Mouse (Mus musculus): Measurements from ENCODE around the gene Rhbdl1. TPM values are rescaled to one million over a fixed set of nuclear protein-coding genes. Genes with fewer than 3 reads are reported as not detected.

Rhbdl1 gene
- polyA plus RNA-seq, 1 experiment from 2014 or later: 1.6 TPM

- H3K9ac ChIP-seq: no peak overlapping the region
- H3K4me3 ChIP-seq (replicated peaks): no peak overlapping the region
- WGBS: 91% methylated on average over 7 of the region's 7 CpGs
- H3K4me1 ChIP-seq: peaks cover 62% of the 10 kb centered on the region
- peaks cover 27% of the 10 kb centered on the region for H3K36me3 ChIP-seq
- H3K27ac ChIP-seq: peak overlapping the region; percentile 23
- H3K4me2 ChIP-seq: peak overlapping the region; percentile 81
- no peaks in the 10 kb centered on the region for H3K27me3 ChIP-seq (replicated peaks)
- no peak for ATAC-seq (ENCODE audit: insufficient read depth, low FRiP score, low read depth)
- no peaks in the 10 kb centered on the region for H3K9me3 ChIP-seq
Measured at GRCm38 (mm10) chr17:25835301-25835700, 1.8 kb downstream of the Rhbdl1 start.

- no peak for ATAC-seq (ENCODE audit: insufficient read depth, low FRiP score, low read depth)
- Histone ChIP-seq H3K27ac (no peak overlapping the region), H3K4me3 (replicated peaks) (peak overlapping the region; percentile 89), H3K9me3 (no peaks in the 10 kb centered on the region), H3K36me3 (peaks cover 23% of the 10 kb centered on the region), H3K9ac (peak overlapping the region; percentile 70; the same call in 1 of the 2 replicates), H3K27me3 (replicated peaks) (no peaks in the 10 kb centered on the region), H3K4me2 (peak overlapping the region; percentile 81), H3K4me1 (peaks cover 67% of the 10 kb centered on the region)
- 82% methylated on average over 12 of the region's 12 CpGs for WGBS
Measured at GRCm38 (mm10) chr17:25834595-25835222, 2.4 kb downstream of the Rhbdl1 start.

DNA sequence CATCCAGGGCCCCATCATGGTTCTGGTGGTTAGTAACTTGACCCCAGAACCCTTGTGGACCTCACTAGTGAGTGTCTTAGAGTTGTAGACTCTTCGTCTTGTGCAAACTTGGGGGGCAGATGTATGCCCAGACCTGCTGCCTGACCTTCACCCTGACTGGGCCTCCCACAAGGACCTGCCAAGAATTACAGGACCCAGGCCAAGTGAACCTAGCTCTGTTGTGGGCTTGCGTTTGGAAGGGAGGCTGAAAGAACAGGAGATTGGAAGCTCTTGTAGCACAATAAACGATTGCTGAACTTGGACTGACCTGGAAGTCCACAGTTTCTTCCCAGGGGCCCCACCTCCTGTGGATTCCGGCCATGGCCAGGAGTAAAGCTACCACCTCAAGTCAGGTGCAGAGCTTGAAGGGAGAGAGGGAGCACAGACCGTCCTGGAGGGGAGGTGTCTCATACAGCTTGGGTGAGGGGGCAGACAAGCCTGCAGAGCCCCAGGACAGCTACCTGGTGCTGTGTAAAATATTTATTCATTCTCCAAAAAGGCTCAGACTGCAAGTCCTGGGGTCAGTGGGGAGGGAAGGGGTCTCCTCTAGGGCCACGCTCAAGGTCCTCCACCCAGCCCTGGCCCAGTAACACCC, 3.0 kb downstream of the Rhbdl1 start:
- Histone ChIP-seq H3K27me3 (replicated peaks) (no peaks in the 10 kb centered on the region), H3K9me3 (no peaks in the 10 kb centered on the region), H3K27ac (peak overlapping the region; percentile 97), H3K36me3 (peaks cover 17% of the 10 kb centered on the region), H3K9ac (peak overlapping the region; percentile 70), H3K4me2 (peak overlapping the region; percentile 81), H3K4me3 (replicated peaks) (peak overlapping the region; percentile 89), H3K4me1 (peaks cover 73% of the 10 kb centered on the region)
- WGBS: 15% methylated on average over 6 of the region's 6 CpGs
- no peak for ATAC-seq (ENCODE audit: insufficient read depth, low FRiP score, low read depth)

DNA sequence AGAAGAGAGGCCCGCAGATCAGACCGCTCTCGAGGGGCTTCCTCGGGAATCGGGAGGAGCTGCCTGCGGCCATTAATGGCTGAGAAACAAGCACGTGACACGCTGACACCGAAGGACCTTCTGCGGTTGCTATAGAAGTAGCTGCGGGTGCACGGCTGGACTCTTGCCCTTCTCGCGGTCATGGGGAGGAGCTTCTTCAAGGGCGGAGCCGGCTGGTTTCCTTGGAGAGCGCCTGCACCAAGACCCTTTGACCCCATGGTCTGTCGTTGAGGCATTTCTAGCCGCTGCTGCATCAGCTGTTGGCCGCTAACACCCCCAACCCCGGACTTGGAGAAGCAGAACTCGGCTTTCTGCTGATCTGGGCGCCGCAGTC, 3.8 kb downstream of the Rhbdl1 start, which contains the start of gene Stub1:
Stub1 (minus strand) TSS at position 114 of the 373 bp plus-strand sequence.
- Histone ChIP-seq H3K27ac (peak within 1 kb of the TSS; percentile 97), H3K36me3 (peaks cover 13% of the 10 kb centered on the region), H3K4me1 (peaks cover 74% of the 10 kb centered on the region), H3K4me3 (replicated peaks) (peak within 1 kb of the TSS; percentile 89), H3K27me3 (replicated peaks) (no peaks in the 10 kb centered on the region), H3K9ac (peak within 1 kb of the TSS; percentile 94), H3K9me3 (no peaks in the 10 kb centered on the region), H3K4me2 (peak within 1 kb of the TSS; percentile 95)
- 0% methylated on average over 24 of the region's 24 CpGs for WGBS
- ATAC-seq (ENCODE audit: insufficient read depth, low FRiP score, low read depth): peak; percentile 61

GRCm38 (mm10) chr17:25832436-25833290, 4.4 kb downstream of the Rhbdl1 start:
- peak; percentile 89 for ATAC-seq (ENCODE audit: insufficient read depth, low FRiP score, low read depth)
- peaks cover 78% of the 10 kb centered on the region for H3K4me1 ChIP-seq
- H3K27ac ChIP-seq: peak overlapping the region; percentile 97
- H3K27me3 ChIP-seq (replicated peaks): no peaks in the 10 kb centered on the region
- under 1% methylated on average over 77 of the region's 77 CpGs for WGBS
- H3K9ac ChIP-seq: peak overlapping the region; percentile 94
- peak overlapping the region; percentile 89 for H3K4me3 ChIP-seq (replicated peaks)
- H3K4me2 ChIP-seq: peak overlapping the region; percentile 95
- no peaks in the 10 kb centered on the region for H3K9me3 ChIP-seq
- H3K36me3 ChIP-seq: peaks cover 14% of the 10 kb centered on the region

DNA sequence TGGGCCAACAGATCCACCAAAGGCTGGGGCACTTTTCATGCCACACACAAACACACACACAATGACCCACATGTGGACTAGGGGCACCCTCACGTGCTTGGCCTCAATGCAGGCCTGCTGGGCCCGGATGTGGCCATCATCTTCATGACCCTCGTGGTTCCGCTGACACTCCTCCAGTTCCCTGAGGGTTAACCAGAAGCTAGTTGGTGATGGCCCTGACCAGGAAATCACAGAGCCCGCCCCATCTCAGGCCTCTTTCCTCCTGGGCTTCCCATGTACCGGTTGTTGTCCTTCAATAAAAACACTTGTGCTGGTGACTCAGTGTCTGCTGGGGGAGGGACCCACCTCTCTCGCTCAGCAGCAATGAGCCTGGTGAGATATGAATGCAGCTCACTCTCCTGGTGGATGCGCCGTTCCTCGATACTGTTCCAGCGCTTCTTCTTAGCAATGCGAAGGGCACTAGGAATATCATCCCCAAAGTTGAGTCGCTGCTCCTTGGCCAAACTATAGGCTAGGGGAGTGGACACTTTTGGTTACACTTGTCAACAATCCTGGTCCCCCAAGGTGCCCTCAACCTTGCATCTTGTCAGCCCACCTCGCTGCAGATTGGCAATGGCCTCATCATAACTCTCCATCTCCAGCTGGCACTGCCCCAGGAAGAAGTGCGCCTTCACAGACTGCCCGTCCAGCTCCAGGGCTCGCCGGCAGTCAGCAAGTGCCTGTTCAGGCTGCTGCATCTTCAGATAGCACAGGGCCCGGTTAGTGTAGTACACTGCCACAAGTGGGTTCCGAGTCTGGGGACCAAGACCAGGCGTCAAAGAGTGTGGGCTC, 5.4 kb downstream of the Rhbdl1 start:
- WGBS: 49% methylated on average over 21 of the region's 21 CpGs
- peak overlapping the region; percentile 94 for H3K9ac ChIP-seq
- H3K9me3 ChIP-seq: no peaks in the 10 kb centered on the region
- no peak for ATAC-seq (ENCODE audit: insufficient read depth, low FRiP score, low read depth)
- peak overlapping the region; percentile 97 for H3K27ac ChIP-seq
- H3K4me2 ChIP-seq: peak overlapping the region; percentile 95
- no peaks in the 10 kb centered on the region for H3K27me3 ChIP-seq (replicated peaks)
- H3K4me1 ChIP-seq: peaks cover 71% of the 10 kb centered on the region
- peaks cover 19% of the 10 kb centered on the region for H3K36me3 ChIP-seq
- peak overlapping the region; percentile 89 for H3K4me3 ChIP-seq (replicated peaks)

DNA sequence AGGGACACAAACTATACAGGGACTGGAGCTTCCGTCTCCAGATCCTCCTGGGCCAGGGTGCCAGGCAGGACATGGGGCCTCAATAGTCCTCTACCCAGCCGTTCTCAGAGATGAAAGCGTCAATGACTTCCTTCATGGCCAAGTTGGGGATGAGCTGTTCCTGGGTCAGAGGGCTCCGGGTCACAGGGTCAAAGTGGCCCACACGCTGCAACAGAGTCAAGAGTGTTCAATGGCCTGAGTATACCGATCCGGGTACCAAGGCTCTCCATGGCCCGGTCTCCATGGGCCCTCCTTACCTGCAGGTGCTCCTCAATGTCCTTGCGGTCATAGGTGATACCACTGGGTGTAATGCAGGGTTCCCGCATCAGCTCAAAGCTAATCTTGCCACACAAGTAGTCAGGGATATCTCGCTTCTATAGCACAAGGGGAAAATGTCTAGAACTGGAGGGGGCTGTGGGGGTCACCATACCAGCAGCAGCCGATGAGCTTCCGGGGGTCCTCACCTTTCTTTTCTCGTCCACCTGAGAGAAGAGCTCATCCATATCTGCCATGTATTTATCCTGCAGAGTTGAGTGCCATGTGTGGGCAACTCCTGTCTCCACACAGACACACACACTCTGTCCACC, 6.2 kb downstream of the Rhbdl1 start:
- no peak for ATAC-seq (ENCODE audit: insufficient read depth, low FRiP score, low read depth)
- Histone ChIP-seq H3K9me3 (no peaks in the 10 kb centered on the region), H3K9ac (no peak overlapping the region)

GRCm38 (mm10) chr17:25830200-25830753, 6.8 kb downstream of the Rhbdl1 start:
- ATAC-seq (ENCODE audit: insufficient read depth, low FRiP score, low read depth): no peak
- no peak overlapping the region for H3K9ac ChIP-seq
- peaks cover 19% of the 10 kb centered on the region for H3K36me3 ChIP-seq
- peak overlapping the region; percentile 89; the same call in 1 of the 2 replicates for H3K4me3 ChIP-seq (replicated peaks)
- H3K27ac ChIP-seq: peak overlapping the region; percentile 91; the same call in 1 of the 2 replicates
- H3K4me1 ChIP-seq: peaks cover 61% of the 10 kb centered on the region
- peak overlapping the region; percentile 95 for H3K4me2 ChIP-seq
- no peaks in the 10 kb centered on the region for H3K9me3 ChIP-seq
- WGBS: 80% methylated on average over 4 of the region's 4 CpGs
- no peaks in the 10 kb centered on the region for H3K27me3 ChIP-seq (replicated peaks)

More for the DNA sequence above, 6.2 kb downstream of the Rhbdl1 start:
- Histone ChIP-seq H3K4me3 (replicated peaks) (peak overlapping the region; percentile 89; the same call in 1 of the 2 replicates), H3K27me3 (replicated peaks) (no peaks in the 10 kb centered on the region), H3K27ac (no peak overlapping the region), H3K4me1 (peaks cover 64% of the 10 kb centered on the region), H3K4me2 (peak overlapping the region; percentile 95; the same call in 1 of the 2 replicates), H3K36me3 (peaks cover 19% of the 10 kb centered on the region)
- 83% methylated on average over 14 of the region's 14 CpGs for WGBS

DNA sequence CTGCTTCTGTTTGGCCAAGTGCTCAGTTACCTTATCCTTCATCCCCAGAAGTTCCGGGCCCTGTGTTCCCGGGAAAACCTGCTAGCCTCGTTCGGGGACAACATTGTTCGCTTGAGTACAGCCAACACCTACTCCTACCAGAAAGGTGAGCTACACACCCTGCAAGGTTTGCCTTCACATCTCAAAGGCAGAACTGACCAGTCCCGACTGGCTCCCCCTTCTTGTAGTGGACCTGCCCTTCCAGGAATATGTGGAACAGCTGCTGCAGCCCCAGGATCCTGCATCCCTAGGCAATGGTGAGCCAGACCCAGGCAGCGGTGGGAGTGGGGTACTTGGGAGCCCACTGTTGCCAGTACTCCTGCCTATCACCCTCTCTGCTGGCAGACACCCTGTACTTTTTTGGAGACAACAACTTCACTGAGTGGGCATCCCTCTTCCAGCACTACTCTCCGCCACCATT, 7.5 kb downstream of the Rhbdl1 start:
- peak overlapping the region; percentile 61 for H3K4me3 ChIP-seq (replicated peaks)
- H3K27me3 ChIP-seq (replicated peaks): no peaks in the 10 kb centered on the region
- no peaks in the 10 kb centered on the region for H3K9me3 ChIP-seq
- peak overlapping the region; percentile 91 for H3K27ac ChIP-seq
- H3K4me1 ChIP-seq: peaks cover 61% of the 10 kb centered on the region
- peak overlapping the region; percentile 75 for H3K4me2 ChIP-seq
- WGBS: 36% methylated on average over 8 of the region's 8 CpGs
- peak overlapping the region; percentile 60; the same call in 1 of the 2 replicates for H3K9ac ChIP-seq
- no peak for ATAC-seq (ENCODE audit: insufficient read depth, low FRiP score, low read depth)
- H3K36me3 ChIP-seq: peaks cover 19% of the 10 kb centered on the region

DNA sequence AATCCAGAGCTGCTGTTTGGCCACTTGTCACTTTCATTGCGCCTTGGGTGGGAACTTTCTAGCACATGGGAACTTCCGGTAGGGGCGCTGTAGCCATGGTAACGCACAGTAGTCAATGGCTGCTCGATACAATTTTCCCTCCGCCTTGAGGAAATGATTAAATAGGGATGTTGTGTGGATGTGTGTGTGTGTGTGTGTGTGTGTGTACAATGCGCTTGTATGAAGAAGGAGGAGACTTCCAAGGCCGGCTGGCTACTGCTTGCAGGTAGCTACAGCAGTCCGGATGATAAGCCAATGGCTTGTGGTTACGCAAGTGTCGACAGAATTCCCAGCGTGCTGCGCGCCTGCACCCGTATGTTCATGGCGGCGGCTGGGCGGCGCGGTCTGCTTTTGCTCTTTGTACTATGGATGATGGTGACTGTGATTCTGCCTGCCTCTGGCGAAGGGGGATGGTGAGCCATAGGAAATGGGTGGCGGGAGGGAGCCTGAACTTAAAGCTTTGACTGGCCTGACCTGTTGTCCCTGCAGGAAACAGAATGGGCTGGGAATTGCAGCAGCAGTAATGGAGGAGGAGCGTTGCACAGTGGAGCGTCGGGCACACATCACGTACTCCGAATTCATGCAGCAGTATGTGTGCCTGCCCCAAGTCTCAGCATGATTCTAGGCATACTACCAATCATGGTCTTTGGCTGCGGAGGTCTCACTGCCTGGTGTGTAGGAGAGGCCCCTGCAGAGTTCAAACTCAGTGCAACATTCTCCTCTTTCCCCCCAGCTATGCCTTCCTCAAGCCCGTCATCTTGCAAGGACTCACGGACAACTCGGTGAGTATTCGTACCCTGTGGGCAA, 8.2 kb downstream of the Rhbdl1 start, which contains the start of gene Jmjd8:
Jmjd8 (plus strand) TSS at position 156 of the 846 bp plus-strand sequence.
- H3K27ac ChIP-seq: peak within 1 kb of the TSS; percentile 91
- H3K4me2 ChIP-seq: peak within 1 kb of the TSS; percentile 75
- peak within 1 kb of the TSS; percentile 60; the same call in 1 of the 2 replicates for H3K9ac ChIP-seq
- peaks cover 61% of the 10 kb centered on the region for H3K4me1 ChIP-seq
- H3K9me3 ChIP-seq: no peaks in the 10 kb centered on the region
- ATAC-seq (ENCODE audit: insufficient read depth, low FRiP score, low read depth): peak; percentile 28
- no peaks in the 10 kb centered on the region for H3K27me3 ChIP-seq (replicated peaks)
- peaks cover 19% of the 10 kb centered on the region for H3K36me3 ChIP-seq
- H3K4me3 ChIP-seq (replicated peaks): peak within 1 kb of the TSS; percentile 61
- WGBS: under 1% methylated on average over 32 of the region's 32 CpGs
